Mouse (Mus musculus): ENCODE measurements around the gene Olfr342.

The Olfr342 gene

GRCm38 (mm10) chr2:36524698-36525097 lies at the start of gene Olfr342:
Olfr342 (plus strand) TSS chr2:36524998.
- no peak for DNase-seq (ENCODE audit: low spot score in 2 of 2)

GRCm38 (mm10) chr2:36482368-36482767 lies 42.4 kb upstream of the Olfr342 start, which contains the start of gene Olfr341:
Olfr341 (minus strand) TSS chr2:36482468.
- no peak for DNase-seq (ENCODE audit: low spot score in 2 of 2)

GRCm38 (mm10) chr2:36565156-36565555 lies 40.4 kb downstream of the Olfr342 start:
- DNase-seq (ENCODE audit: low spot score in 2 of 2), result no peak

- no peak for DNase-seq (ENCODE audit: low spot score in 2 of 2)
These were observed 41.6 kb downstream of the Olfr342 start, which contains the start of gene Olfr344 for GRCm38 (mm10) chr2:36566362-36566761. Olfr344 (plus strand) TSS chr2:36566662.

GRCm38 (mm10) chr2:36567022-36567421 lies 42.2 kb downstream of the Olfr342 start:
- DNase-seq (ENCODE audit: low spot score in 2 of 2), result no peak

- DNase-seq (ENCODE audit: low spot score in 2 of 2), result no peak
These were observed 43.0 kb downstream of the Olfr342 start for GRCm38 (mm10) chr2:36567845-36568244.
